Mouse (Mus musculus): ENCODE data around the gene Orc3. TPM values are rescaled to one million over a fixed set of nuclear protein-coding genes. Genes with fewer than 3 reads are reported as not detected.
A peak's percentile ranks its signal among the peaks of the same experiment; 100 is the strongest.

The Orc3 gene
- total and polyA plus RNA-seq, 3 experiments = 48.0 to 74.2 TPM; not detected in 1

- H3K4me3 ChIP-seq (ENCODE audit: control insufficient read depth in 1 of 2, insufficient read depth in 1 of 2, low read depth in 2 of 2, low read length in 2 of 2) = no peak overlapping the region
These were observed 88.0 kb downstream of the Orc3 start for GRCm38 (mm10) chr4:34526771-34527170.

GRCm38 (mm10) chr4:34523586-34523985 lies 91.2 kb downstream of the Orc3 start:
- Histone ChIP-seq H3K27ac (ENCODE audit: control insufficient read depth, low read depth, low read length) (no peak overlapping the region), H3K27me3 (ENCODE audit: control insufficient read depth in 1 of 2, insufficient read depth in 2 of 2, low read length in 2 of 2) (no peaks in the 10 kb centered on the region), H3K79me2 (ENCODE audit: control insufficient read depth, insufficient read depth, low read length, poor library complexity) (no peaks in the 10 kb centered on the region), H3K9ac (ENCODE audit: control insufficient read depth, low read depth, low read length, poor library complexity, severe bottlenecking) (no peak overlapping the region), H3K36me3 (ENCODE audit: control insufficient read depth in 1 of 2, insufficient read depth in 2 of 2, low read length in 2 of 2) (peaks cover 0 to 3% of the 10 kb centered on the region in 2 experiments; a peak in 1 of 4 replicates), H3K4me1 (ENCODE audit: control insufficient read depth in 1 of 2, insufficient read depth in 2 of 2, low read length in 2 of 2) (peaks cover 3 to 8% of the 10 kb centered on the region in 2 experiments; a peak in 3 of 4 replicates), H3K4me3 (ENCODE audit: control insufficient read depth in 1 of 2, insufficient read depth in 1 of 2, low read depth in 2 of 2, low read length in 2 of 2) (no peak overlapping the region), H3K9me3 (replicated peaks; ENCODE audit: insufficient read depth, low read length) (no peaks in the 10 kb centered on the region)
- TF ChIP-seq ZKSCAN1 (IDR thresholded peaks at IDR 0.05; ENCODE audit: low read depth, low read length) (no peak), E2F4 (IDR thresholded peaks at IDR 0.05; ENCODE audit: borderline replicate concordance, low read depth, low read length) (no peak), CTCF (IDR thresholded peaks at IDR 0.05 in 2 of 3, conservative IDR thresholded peaks at IDR 0.05 in 1 of 3; ENCODE audit: control insufficient read depth in 1 of 3, insufficient read depth in 1 of 3, low read depth in 2 of 3, low read length in 3 of 3, poor library complexity in 1 of 3, severe bottlenecking in 1 of 3) (no peak), EP300 (IDR thresholded peaks at IDR 0.05; ENCODE audit: low read depth in 1 of 2, low read length in 2 of 2) (no peak), UBTF (IDR thresholded peaks at IDR 0.05; ENCODE audit: borderline replicate concordance, insufficient read depth, low read depth, low read length) (no peak), NELFE (IDR thresholded peaks at IDR 0.05; ENCODE audit: low read depth, low read length) (no peak), ZC3H11A (IDR thresholded peaks at IDR 0.05; ENCODE audit: low read depth, low read length) (no peak), MXI1 (IDR thresholded peaks at IDR 0.05; ENCODE audit: low read depth, low read length) (no peak)
- no peak for DNase-seq (ENCODE audit: low read depth, low spot score)

More at GRCm38 (mm10) chr4:34526771-34527170, 88.0 kb downstream of the Orc3 start:
- H3K9ac ChIP-seq (ENCODE audit: control insufficient read depth, low read depth, low read length, poor library complexity, severe bottlenecking) = no peak overlapping the region
- DNase-seq (ENCODE audit: low read depth, low spot score) = peak; percentile 35
- H3K9me3 ChIP-seq (replicated peaks; ENCODE audit: insufficient read depth, low read length) = no peaks in the 10 kb centered on the region
- TF ChIP-seq ETS1 (IDR thresholded peaks at IDR 0.05; ENCODE audit: low read depth, low read length) (peak; percentile 35; the same call in 1 of the 2 replicates), MAFK (IDR thresholded peaks at IDR 0.05; ENCODE audit: borderline replicate concordance, low read depth, low read length) (peak; percentile 97), GABPA (IDR thresholded peaks at IDR 0.05; ENCODE audit: low read depth, low read length) (no peak)
- H3K27me3 ChIP-seq (ENCODE audit: control insufficient read depth in 1 of 2, insufficient read depth in 2 of 2, low read length in 2 of 2) = no peaks in the 10 kb centered on the region
- peaks cover 3 to 21% of the 10 kb centered on the region in 2 experiments; a peak in 3 of 4 replicates for H3K4me1 ChIP-seq (ENCODE audit: control insufficient read depth in 1 of 2, insufficient read depth in 2 of 2, low read length in 2 of 2)
- peaks cover 0 to 13% of the 10 kb centered on the region in 2 experiments; a peak in 2 of 4 replicates for H3K36me3 ChIP-seq (ENCODE audit: control insufficient read depth in 1 of 2, insufficient read depth in 2 of 2, low read length in 2 of 2)
- H3K79me2 ChIP-seq (ENCODE audit: control insufficient read depth, insufficient read depth, low read length, poor library complexity) = no peaks in the 10 kb centered on the region
- no peak overlapping the region for H3K27ac ChIP-seq (ENCODE audit: control insufficient read depth, low read depth, low read length)

GRCm38 (mm10) chr4:34522846-34523245 lies 91.9 kb downstream of the Orc3 start:
- H3K4me1 ChIP-seq (ENCODE audit: control insufficient read depth in 1 of 2, insufficient read depth in 2 of 2, low read length in 2 of 2) = peaks cover 0 to 6% of the 10 kb centered on the region in 2 experiments; a peak in 2 of 4 replicates
- H3K9me3 ChIP-seq (replicated peaks; ENCODE audit: insufficient read depth, low read length) = no peaks in the 10 kb centered on the region
- H3K79me2 ChIP-seq (ENCODE audit: control insufficient read depth, insufficient read depth, low read length, poor library complexity) = no peaks in the 10 kb centered on the region
- H3K9ac ChIP-seq (ENCODE audit: control insufficient read depth, low read depth, low read length, poor library complexity, severe bottlenecking) = no peak overlapping the region
- TF ChIP-seq MAZ (IDR thresholded peaks at IDR 0.05; ENCODE audit: low read depth, low read length) (no peak), ZC3H11A (IDR thresholded peaks at IDR 0.05; ENCODE audit: low read depth, low read length) (no peak), ETS1 (IDR thresholded peaks at IDR 0.05; ENCODE audit: low read depth, low read length) (peak; percentile 94), SIN3A (IDR thresholded peaks at IDR 0.05; ENCODE audit: low read length) (peak; percentile 16; the same call in 1 of the 2 replicates), RAD21 (IDR thresholded peaks at IDR 0.05; ENCODE audit: low read depth, low read length) (no peak), MAFK (IDR thresholded peaks at IDR 0.05; ENCODE audit: borderline replicate concordance, low read depth, low read length) (peak; percentile 35; the same call in 1 of the 2 replicates)
- no peak overlapping the region for H3K4me3 ChIP-seq (ENCODE audit: control insufficient read depth in 1 of 2, insufficient read depth in 1 of 2, low read depth in 2 of 2, low read length in 2 of 2)
- H3K36me3 ChIP-seq (ENCODE audit: control insufficient read depth in 1 of 2, insufficient read depth in 2 of 2, low read length in 2 of 2) = no peaks in the 10 kb centered on the region
- no peaks in the 10 kb centered on the region for H3K27me3 ChIP-seq (ENCODE audit: control insufficient read depth in 1 of 2, insufficient read depth in 2 of 2, low read length in 2 of 2)
- DNase-seq (ENCODE audit: low read depth, low spot score) = peak; percentile 52
- H3K27ac ChIP-seq (ENCODE audit: control insufficient read depth, low read depth, low read length) = no peak overlapping the region

Other genes with a start within 250 kb of the Orc3 start
- 23.4 and 28.5 TPM in 2 replicates for gene Akirin2, start 64.0 kb downstream of the Orc3 start, total RNA-seq (2012; rRNA removed)
- gene Akirin2, start 64.0 kb downstream of the Orc3 start, polyA plus RNA-seq (2012; ENCODE audit: insufficient read depth in 1 of 2, insufficient read length in 2 of 2, low read depth in 1 of 2, low replicate concordance in 2 of 2, missing spikeins in 1 of 2) = 10 to 100 TPM in 1 of 2 experiments, not detected in 1; 45.8 TPM
- 45.3 and 47.7 TPM in 2 replicates for gene Rars2, start within 50 bp of the Orc3 start, total RNA-seq (2012; rRNA removed)
- gene Rars2, start within 50 bp of the Orc3 start, polyA plus RNA-seq (2012; ENCODE audit: insufficient read depth in 1 of 2, insufficient read length in 2 of 2, low read depth in 1 of 2, low replicate concordance in 2 of 2, missing spikeins in 1 of 2) = 10 to 100 TPM in 1 of 2 experiments, not detected in 1; 60.3 TPM
- 25.8 and 26.0 TPM in 2 replicates for gene Slc35a1, start 72.5 kb upstream of the Orc3 start, total RNA-seq (2012; rRNA removed)
- 10 to 100 TPM in 1 of 2 experiments, not detected in 1; 24.3 TPM for gene Slc35a1, start 72.5 kb upstream of the Orc3 start, polyA plus RNA-seq (2012; ENCODE audit: insufficient read depth in 1 of 2, insufficient read length in 2 of 2, low read depth in 1 of 2, low replicate concordance in 2 of 2, missing spikeins in 1 of 2)
- not detected in 2 replicates for gene Cfap206, start 115.3 kb upstream of the Orc3 start, total RNA-seq (2012; rRNA removed)
- gene Cfap206, start 115.3 kb upstream of the Orc3 start, polyA plus RNA-seq (2012; ENCODE audit: insufficient read depth in 1 of 2, insufficient read length in 2 of 2, low read depth in 1 of 2, low replicate concordance in 2 of 2, missing spikeins in 1 of 2) = not detected
- not detected in 2 replicates for gene Gm136, start 141.3 kb upstream of the Orc3 start, total RNA-seq (2012; rRNA removed)
- not detected for gene Gm136, start 141.3 kb upstream of the Orc3 start, polyA plus RNA-seq (2012; ENCODE audit: insufficient read depth in 1 of 2, insufficient read length in 2 of 2, low read depth in 1 of 2, low replicate concordance in 2 of 2, missing spikeins in 1 of 2)
- 8.5 and 9.8 TPM in 2 replicates for gene Smim8, start 163.5 kb upstream of the Orc3 start, total RNA-seq (2012; rRNA removed)
- 1 to 10 TPM in 1 of 2 experiments, not detected in 1; 8.1 TPM for gene Smim8, start 163.5 kb upstream of the Orc3 start, polyA plus RNA-seq (2012; ENCODE audit: insufficient read depth in 1 of 2, insufficient read length in 2 of 2, low read depth in 1 of 2, low replicate concordance in 2 of 2, missing spikeins in 1 of 2)